Mouse (Mus musculus): ENCODE data around the gene Eps15. TPM values are rescaled to one million over a fixed set of nuclear protein-coding genes. Genes with fewer than 3 reads are reported as not detected.
A peak's percentile ranks its signal among the peaks of the same experiment; 100 is the strongest.

Eps15 gene
- 56.6 and 61.1 TPM in 2 replicates for polyA plus RNA-seq (2014; fragmentation: Nextera tagmentation; extraction: Ambion mirVana)

GRCm38 (mm10) chr4:109279689-109280458 is at the start of gene Eps15:
Gene Eps15, plus strand, starts transcription at chr4:109280268.
- ATAC-seq (ENCODE audit: insufficient read depth, low FRiP score, low TSS enrichment) (peak; percentile 94), DNase-seq (ENCODE audit: low spot score) (peak; percentile 95)
- H3K4me3 ChIP-seq (ENCODE audit: low read depth, low read length), result peak within 1 kb of the TSS; percentile 87
- peak within 1 kb of the TSS; percentile 81 for H3K9ac ChIP-seq (ENCODE audit: low read length)
- WGBS, result 3% methylated on average over 28 of the region's 44 CpGs
- no peaks in the 10 kb centered on the region for H3K36me3 ChIP-seq (ENCODE audit: control insufficient read depth, insufficient read depth, low read length)
- H3K4me1 ChIP-seq (ENCODE audit: control insufficient read depth, insufficient read depth, low read length), result no peaks in the 10 kb centered on the region; the same call in 1 of the 2 replicates
- peak within 1 kb of the TSS; percentile 83 for H3K4me2 ChIP-seq (ENCODE audit: low read depth)
- H3K27me3 ChIP-seq (ENCODE audit: control insufficient read depth, insufficient read depth, low read length), result no peaks in the 10 kb centered on the region
- no peaks in the 10 kb centered on the region for H3K9me3 ChIP-seq (ENCODE audit: control insufficient read depth, low read length)
- no peak within 1 kb of the TSS for H3K27ac ChIP-seq (ENCODE audit: low read depth, low read length)

GRCm38 (mm10) chr4:109234185-109234584 is 45.9 kb upstream of the Eps15 start, which contains the start of gene Calr4:
Gene Calr4, plus strand, starts transcription at chr4:109234485.
- Histone ChIP-seq H3K9ac (ENCODE audit: low read length) (no peak within 1 kb of the TSS), H3K9me3 (ENCODE audit: control insufficient read depth, low read length) (no peaks in the 10 kb centered on the region), H3K4me1 (ENCODE audit: control insufficient read depth, insufficient read depth, low read length) (no peaks in the 10 kb centered on the region), H3K27me3 (ENCODE audit: control insufficient read depth, insufficient read depth, low read length) (no peaks in the 10 kb centered on the region), H3K27ac (ENCODE audit: low read depth, low read length) (no peak within 1 kb of the TSS), H3K4me3 (ENCODE audit: low read depth, low read length) (no peak within 1 kb of the TSS), H3K36me3 (ENCODE audit: control insufficient read depth, insufficient read depth, low read length) (no peaks in the 10 kb centered on the region), H3K4me2 (ENCODE audit: low read depth) (no peak within 1 kb of the TSS)
- ATAC-seq (ENCODE audit: insufficient read depth, low FRiP score, low TSS enrichment) (no peak), DNase-seq (ENCODE audit: low spot score) (no peak)
- 77% methylated on average over 2 of the region's 2 CpGs for WGBS

- Histone ChIP-seq H3K9ac (ENCODE audit: low read length) (no peak overlapping the region), H3K4me1 (ENCODE audit: control insufficient read depth, insufficient read depth, low read length) (no peaks in the 10 kb centered on the region), H3K9me3 (ENCODE audit: control insufficient read depth, low read length) (no peaks in the 10 kb centered on the region), H3K4me3 (ENCODE audit: low read depth, low read length) (no peak overlapping the region), H3K27ac (ENCODE audit: low read depth, low read length) (no peak overlapping the region), H3K27me3 (ENCODE audit: control insufficient read depth, insufficient read depth, low read length) (no peaks in the 10 kb centered on the region), H3K36me3 (ENCODE audit: control insufficient read depth, insufficient read depth, low read length) (no peaks in the 10 kb centered on the region), H3K4me2 (ENCODE audit: low read depth) (no peak overlapping the region)
- 74% methylated on average over 9 of the region's 9 CpGs for WGBS
- no peak for DNase-seq (ENCODE audit: low spot score)
- no peak for ATAC-seq (ENCODE audit: insufficient read depth, low FRiP score, low TSS enrichment)
Measured at GRCm38 (mm10) chr4:109234806-109235350, 45.2 kb upstream of the Eps15 start.

GRCm38 (mm10) chr4:109236186-109236879 is 43.7 kb upstream of the Eps15 start:
- Histone ChIP-seq H3K36me3 (ENCODE audit: control insufficient read depth, insufficient read depth, low read length) (no peaks in the 10 kb centered on the region), H3K27ac (ENCODE audit: low read depth, low read length) (no peak overlapping the region), H3K4me2 (ENCODE audit: low read depth) (no peak overlapping the region), H3K4me3 (ENCODE audit: low read depth, low read length) (no peak overlapping the region), H3K9ac (ENCODE audit: low read length) (no peak overlapping the region), H3K27me3 (ENCODE audit: control insufficient read depth, insufficient read depth, low read length) (no peaks in the 10 kb centered on the region), H3K9me3 (ENCODE audit: control insufficient read depth, low read length) (no peaks in the 10 kb centered on the region), H3K4me1 (ENCODE audit: control insufficient read depth, insufficient read depth, low read length) (no peaks in the 10 kb centered on the region)
- 73% methylated on average over 7 of the region's 7 CpGs for WGBS
- DNase-seq (ENCODE audit: low spot score), result no peak
- no peak for ATAC-seq (ENCODE audit: insufficient read depth, low FRiP score, low TSS enrichment)

- WGBS, result 88% methylated on average over 24 of the region's 24 CpGs
- Histone ChIP-seq H3K27me3 (ENCODE audit: control insufficient read depth, insufficient read depth, low read length) (no peaks in the 10 kb centered on the region), H3K4me3 (ENCODE audit: low read depth, low read length) (no peak overlapping the region), H3K4me1 (ENCODE audit: control insufficient read depth, insufficient read depth, low read length) (no peaks in the 10 kb centered on the region), H3K27ac (ENCODE audit: low read depth, low read length) (no peak overlapping the region), H3K9me3 (ENCODE audit: control insufficient read depth, low read length) (no peaks in the 10 kb centered on the region), H3K36me3 (ENCODE audit: control insufficient read depth, insufficient read depth, low read length) (no peaks in the 10 kb centered on the region), H3K9ac (ENCODE audit: low read length) (no peak overlapping the region), H3K4me2 (ENCODE audit: low read depth) (no peak overlapping the region)
- DNase-seq (ENCODE audit: low spot score) (no peak), ATAC-seq (ENCODE audit: insufficient read depth, low FRiP score, low TSS enrichment) (no peak)
Measured at GRCm38 (mm10) chr4:109238428-109239268, 41.4 kb upstream of the Eps15 start.

- DNase-seq (ENCODE audit: low spot score) (no peak), ATAC-seq (ENCODE audit: insufficient read depth, low FRiP score, low TSS enrichment) (no peak)
- Histone ChIP-seq H3K4me2 (ENCODE audit: low read depth) (no peak overlapping the region), H3K9me3 (ENCODE audit: control insufficient read depth, low read length) (no peaks in the 10 kb centered on the region), H3K9ac (ENCODE audit: low read length) (no peak overlapping the region), H3K27me3 (ENCODE audit: control insufficient read depth, insufficient read depth, low read length) (no peaks in the 10 kb centered on the region), H3K27ac (ENCODE audit: low read depth, low read length) (no peak overlapping the region), H3K36me3 (ENCODE audit: control insufficient read depth, insufficient read depth, low read length) (no peaks in the 10 kb centered on the region), H3K4me1 (ENCODE audit: control insufficient read depth, insufficient read depth, low read length) (no peaks in the 10 kb centered on the region), H3K4me3 (ENCODE audit: low read depth, low read length) (no peak overlapping the region)
Measured at GRCm38 (mm10) chr4:109241221-109241620, 38.8 kb upstream of the Eps15 start.

- Histone ChIP-seq H3K4me2 (ENCODE audit: low read depth) (no peak overlapping the region), H3K4me3 (ENCODE audit: low read depth, low read length) (no peak overlapping the region), H3K27me3 (ENCODE audit: control insufficient read depth, insufficient read depth, low read length) (no peaks in the 10 kb centered on the region), H3K4me1 (ENCODE audit: control insufficient read depth, insufficient read depth, low read length) (no peaks in the 10 kb centered on the region), H3K36me3 (ENCODE audit: control insufficient read depth, insufficient read depth, low read length) (no peaks in the 10 kb centered on the region), H3K9ac (ENCODE audit: low read length) (no peak overlapping the region), H3K27ac (ENCODE audit: low read depth, low read length) (no peak overlapping the region), H3K9me3 (ENCODE audit: control insufficient read depth, low read length) (no peaks in the 10 kb centered on the region)
- WGBS, result 81% methylated on average over 4 of the region's 4 CpGs
- DNase-seq (ENCODE audit: low spot score) (no peak), ATAC-seq (ENCODE audit: insufficient read depth, low FRiP score, low TSS enrichment) (no peak)
Measured at GRCm38 (mm10) chr4:109241934-109242333, 38.1 kb upstream of the Eps15 start.

- DNase-seq (ENCODE audit: low spot score), result no peak
- H3K4me2 ChIP-seq (ENCODE audit: low read depth), result no peak overlapping the region
- H3K9me3 ChIP-seq (ENCODE audit: control insufficient read depth, low read length), result no peaks in the 10 kb centered on the region
- H3K27ac ChIP-seq (ENCODE audit: low read depth, low read length), result no peak overlapping the region
- H3K4me3 ChIP-seq (ENCODE audit: low read depth, low read length), result no peak overlapping the region
- 86% methylated on average over 7 of the region's 7 CpGs for WGBS
- no peak overlapping the region for H3K9ac ChIP-seq (ENCODE audit: low read length)
- H3K4me1 ChIP-seq (ENCODE audit: control insufficient read depth, insufficient read depth, low read length), result no peaks in the 10 kb centered on the region
- no peaks in the 10 kb centered on the region for H3K27me3 ChIP-seq (ENCODE audit: control insufficient read depth, insufficient read depth, low read length)
- no peak for ATAC-seq (ENCODE audit: insufficient read depth, low FRiP score, low TSS enrichment)
- H3K36me3 ChIP-seq (ENCODE audit: control insufficient read depth, insufficient read depth, low read length), result no peaks in the 10 kb centered on the region
Measured at GRCm38 (mm10) chr4:109244506-109244905, 35.6 kb upstream of the Eps15 start.
